Mouse (Mus musculus) megakaryocyte, adult 5-6 weeks (primary cell): ENCODE data around the gene Pcbp1. TPM values are rescaled to one million over a fixed set of nuclear protein-coding genes. Genes with fewer than 3 reads are reported as not detected.

ENCODE experiments used
- total RNA-seq, 2 experiments: library from RNA; stranded (forward) in 1 of 2; stranded (reverse) in 1 of 2; fragments of 153-499, 151-499 nt in 1 of 2; fragments of 221-1000, 200-1000 nt in 1 of 2; gene quantifications; 2 replicates each; pipeline versions ENCODE4 v1.2.3 to v1.2.4; 2015 to 2017

Gene Pcbp1
- total RNA-seq, 2 experiments from 2014 or later, result 58.9 to 222 TPM

Other genes starting within 250 kb of the Pcbp1 start
- gene Fam136a, start 160.7 kb downstream of the Pcbp1 start, total RNA-seq (2015), result 9.7 and 13.9 TPM in 2 replicates
- gene Fam136a, start 160.7 kb downstream of the Pcbp1 start, total RNA-seq (2017), result 11.7 and 12.7 TPM in 2 replicates
- 321 and 326 TPM in 2 replicates for gene Snrpg, start 155.0 kb downstream of the Pcbp1 start, total RNA-seq (2015)
- gene Snrpg, start 155.0 kb downstream of the Pcbp1 start, total RNA-seq (2017), result 25.7 and 28.4 TPM in 2 replicates
- gene Pcyox1, start 129.2 kb downstream of the Pcbp1 start, total RNA-seq (2015), result 37.9 and 47.9 TPM in 2 replicates
- gene Pcyox1, start 129.2 kb downstream of the Pcbp1 start, total RNA-seq (2017), result 62.6 and 84.6 TPM in 2 replicates
- gene Tia1, start 122.1 kb downstream of the Pcbp1 start, total RNA-seq (2015), result 66.4 and 69.8 TPM in 2 replicates
- gene Tia1, start 122.1 kb downstream of the Pcbp1 start, total RNA-seq (2017), result 41.0 and 67.0 TPM in 2 replicates
- gene Gm44790, start 99.7 kb downstream of the Pcbp1 start, total RNA-seq (2015), result not detected in 2 replicates
- not detected in 2 replicates for gene Gm44790, start 99.7 kb downstream of the Pcbp1 start, total RNA-seq (2017)
- gene C87436, start 87.9 kb downstream of the Pcbp1 start, total RNA-seq (2015), result 24.8 and 34.1 TPM in 2 replicates
- gene C87436, start 87.9 kb downstream of the Pcbp1 start, total RNA-seq (2017), result 23.5 and 33.1 TPM in 2 replicates
- 13.5 and 16.8 TPM in 2 replicates for gene Asprv1, start 101.8 kb upstream of the Pcbp1 start, total RNA-seq (2015)
- 12.1 and 19.1 TPM in 2 replicates for gene Asprv1, start 101.8 kb upstream of the Pcbp1 start, total RNA-seq (2017)
- 70.4 and 76.0 TPM in 2 replicates for gene Mxd1, start 142.8 kb upstream of the Pcbp1 start, total RNA-seq (2015)
- 87.1 and 120 TPM in 2 replicates for gene Mxd1, start 142.8 kb upstream of the Pcbp1 start, total RNA-seq (2017)
- 81.4 and 81.9 TPM in 2 replicates for gene Snrnp27, start 158.2 kb upstream of the Pcbp1 start, total RNA-seq (2015)
- gene Snrnp27, start 158.2 kb upstream of the Pcbp1 start, total RNA-seq (2017), result 100 and 101 TPM in 2 replicates
- 26.7 and 26.8 TPM in 2 replicates for gene Gmcl1, start 207.1 kb upstream of the Pcbp1 start, total RNA-seq (2015)
- 16.9 and 23.4 TPM in 2 replicates for gene Gmcl1, start 207.1 kb upstream of the Pcbp1 start, total RNA-seq (2017)